Mouse (Mus musculus) kidney, adult 2 months (tissue): ENCODE results near the gene Bcl2l1. TPM values are rescaled to one million over a fixed set of nuclear protein-coding genes. Genes with fewer than 3 reads are reported as not detected.

Source experiments
- DNase-seq: peaks from one replicate; pipeline ENCODE4 v3.0.0; 2021
- H3K27ac ChIP-seq: fragments of 200-500 bp; 2 replicates; pipeline ENCODE4 v1.5.1; 2012; ENCODE audit warnings: low read depth, low read length, control low read depth, inconsistent platforms; ENCODE audit not compliant: insufficient read depth
- H3K27me3 ChIP-seq: fragments of 200-500 bp; replicated peaks from 2 replicates; pipeline ENCODE4 v1.6.1; 2012; ENCODE audit warnings: mild to moderate bottlenecking, moderate library complexity, low read length, inconsistent platforms; ENCODE audit not compliant: control insufficient read depth, insufficient read depth
- H3K36me3 ChIP-seq: fragments of 200-500 bp; 2 replicates; pipeline ENCODE4 v1.6.1; 2012; ENCODE audit warnings: mild to moderate bottlenecking, moderate library complexity, low read length, inconsistent platforms; ENCODE audit not compliant: control insufficient read depth, insufficient read depth
- H3K4me1 ChIP-seq: fragments of 200-500 bp; 2 replicates; pipeline ENCODE4 v1.6.1; 2011; ENCODE audit warnings: low read length; ENCODE audit not compliant: control insufficient read depth, insufficient read depth
- H3K4me3 ChIP-seq: fragments of 200-500 bp; 2 replicates; pipeline ENCODE4 v1.5.1; 2011; ENCODE audit warnings: mild to moderate bottlenecking, low read depth, low read length, control low read depth; ENCODE audit not compliant: insufficient read depth
- CTCF ChIP-seq: fragments of 200-500 bp; conservative IDR thresholded peaks from 2 replicates; pipeline ENCODE4 v1.5.1; 2011; ENCODE audit warnings: low read depth, mild to moderate bottlenecking, control low read depth, low read length, moderate library complexity, mixed read lengths; ENCODE audit not compliant: insufficient read depth, insufficient read length
- POLR2A ChIP-seq: fragments of 200-500 bp; IDR thresholded peaks from one replicate; pipeline ENCODE4 v1.6.1; 2011; ENCODE audit warnings: low read depth, low read length, control low read depth
- WGBS: fragments of 180-500 bp; shearing (Covaris S2); methylation state at CpG from one replicate; pipeline ENCODE4 v1.1.7; 2018; 5-methylcytosine and 5-hydroxymethylcytosine counted together
- polyA plus RNA-seq: library from polyadenylated mRNA; depleted of rRNA; stranded (reverse); fragments of >200 nt; gene quantifications from 2 replicates; pipeline ENCODE4 v1.2.3, GENCODE M21; 2012

Bcl2l1 gene
- polyA plus RNA-seq, 1 experiment = 126 TPM

DNA sequence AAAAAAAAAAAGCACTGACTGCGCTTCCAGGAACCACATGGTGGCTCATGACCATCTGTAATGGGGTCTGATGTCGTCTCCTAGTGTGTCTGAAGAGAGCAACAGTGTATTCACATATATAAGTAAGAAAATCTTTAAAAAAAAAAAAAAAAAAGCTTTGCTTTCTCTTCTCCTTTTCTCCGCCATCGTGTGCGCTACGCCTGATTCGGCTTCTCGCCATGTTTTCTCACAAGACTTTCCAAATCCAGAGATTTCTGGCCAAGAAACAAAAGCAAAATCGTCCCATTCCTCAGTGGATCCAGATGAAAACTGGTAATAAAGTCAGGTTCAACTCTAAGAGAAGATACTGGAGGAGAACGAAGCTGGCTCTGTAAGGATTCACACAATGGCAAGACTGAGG, 29.2 kb downstream of the Bcl2l1 start:
- Histone ChIP-seq H3K4me1 (peaks cover 48% of the 10 kb centered on the region), H3K27ac (no peak overlapping the region), H3K36me3 (no peaks in the 10 kb centered on the region), H3K27me3 (no peaks in the 10 kb centered on the region), H3K4me3 (no peak overlapping the region)
- TF ChIP-seq CTCF = no peak
- no peak for TF ChIP-seq POLR2A
- peak; percentile 47 for DNase-seq
- 87% methylated on average over 10 of the region's 10 CpGs for WGBS

- no peaks in the 10 kb centered on the region; the same call in 1 of the 2 replicates for H3K36me3 ChIP-seq
- no peaks in the 10 kb centered on the region for H3K27me3 ChIP-seq
- peaks cover 35% of the 10 kb centered on the region for H3K4me1 ChIP-seq
- H3K27ac ChIP-seq = no peak overlapping the region
- H3K4me3 ChIP-seq = no peak overlapping the region
- DNase-seq = no peak
- no peak for TF ChIP-seq CTCF
- TF ChIP-seq POLR2A = no peak
Measured at GRCm38 (mm10) chr2:152800762-152801113, 30.8 kb downstream of the Bcl2l1 start.

DNA sequence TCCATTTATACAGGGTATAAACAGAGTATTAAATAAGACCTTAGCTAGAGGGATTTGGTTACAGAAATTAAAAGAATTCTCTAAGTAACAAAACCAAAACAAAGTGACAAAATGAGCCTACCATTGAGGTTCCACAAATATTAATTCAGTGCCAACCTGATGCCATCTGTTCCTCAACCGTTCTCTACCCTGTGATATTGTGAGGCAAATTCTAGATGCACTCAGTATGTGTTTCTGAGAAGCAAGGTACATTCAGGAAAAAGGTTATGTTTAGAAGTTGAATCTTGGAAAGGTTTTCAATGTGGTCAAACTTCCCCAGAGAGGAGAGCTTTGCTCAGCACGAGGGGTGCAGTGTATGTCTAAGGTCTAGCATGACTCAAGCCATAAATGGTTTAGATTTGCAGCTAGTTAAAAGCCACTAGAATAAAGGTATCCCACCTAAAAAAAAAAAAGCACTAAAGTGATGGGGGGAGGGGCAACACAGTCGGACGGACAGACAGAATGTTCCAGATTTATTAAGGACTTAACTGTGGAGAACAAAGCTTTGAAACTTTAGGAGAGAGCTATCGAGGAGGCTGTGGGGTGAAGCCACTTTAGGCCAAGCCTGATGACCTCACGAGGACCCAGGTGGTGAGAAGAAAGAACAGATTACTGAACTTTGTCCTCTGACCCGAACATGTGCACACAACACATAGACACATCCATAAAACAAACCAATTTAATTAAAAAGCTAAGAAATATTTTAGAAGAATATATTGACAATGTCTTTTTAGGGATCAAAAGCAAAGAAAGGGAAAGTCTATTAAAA, 31.4 kb downstream of the Bcl2l1 start:
- Histone ChIP-seq H3K27me3 (no peaks in the 10 kb centered on the region), H3K4me1 (peaks cover 31% of the 10 kb centered on the region), H3K27ac (no peak overlapping the region), H3K36me3 (no peaks in the 10 kb centered on the region; the same call in 1 of the 2 replicates), H3K4me3 (no peak overlapping the region)
- WGBS = 33% methylated on average over 7 of the region's 7 CpGs
- TF ChIP-seq POLR2A = no peak
- TF ChIP-seq CTCF = no peak
- peak; percentile 51 for DNase-seq

GRCm38 (mm10) chr2:152797589-152797988, 33.9 kb downstream of the Bcl2l1 start:
- Histone ChIP-seq H3K27me3 (no peaks in the 10 kb centered on the region), H3K4me3 (no peak overlapping the region), H3K27ac (no peak overlapping the region), H3K36me3 (no peaks in the 10 kb centered on the region; the same call in 1 of the 2 replicates), H3K4me1 (peaks cover 32% of the 10 kb centered on the region)
- TF ChIP-seq CTCF (no peak), POLR2A (no peak)
- DNase-seq = no peak
- 85% methylated on average over 1 of the region's 1 CpGs for WGBS

DNA sequence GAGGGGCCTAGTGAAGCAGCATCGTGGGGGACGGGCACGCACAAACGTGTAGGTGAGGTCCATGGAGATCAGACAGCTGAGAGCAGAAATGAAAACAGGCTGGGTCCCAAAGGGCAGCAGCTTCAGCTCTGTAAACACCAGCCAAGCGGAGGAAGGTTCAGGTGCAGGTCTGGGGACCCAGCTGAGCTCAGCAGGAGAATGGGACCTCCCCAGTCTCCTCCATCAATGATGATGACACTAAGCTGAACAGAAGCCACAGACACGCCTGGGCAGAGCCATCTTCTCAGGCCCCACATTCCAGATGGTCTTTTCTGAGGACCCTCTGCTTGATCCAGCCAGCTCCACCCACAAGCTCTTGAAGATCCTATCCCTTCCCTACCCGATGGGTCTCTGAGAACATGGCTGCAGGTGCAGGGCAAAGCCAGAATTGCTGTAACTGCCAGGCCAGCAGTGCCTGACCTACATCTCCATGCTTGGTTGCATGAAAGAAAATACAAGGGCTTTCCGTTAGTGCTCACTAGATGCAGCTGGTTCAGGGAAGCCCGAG, 37.2 kb downstream of the Bcl2l1 start:
- TF ChIP-seq CTCF = no peak
- no peak for TF ChIP-seq POLR2A
- H3K4me1 ChIP-seq = peaks cover 54% of the 10 kb centered on the region
- DNase-seq = peak; percentile 61
- no peaks in the 10 kb centered on the region; the same call in 1 of the 2 replicates for H3K36me3 ChIP-seq
- H3K27ac ChIP-seq = peak overlapping the region; percentile 18
- WGBS = 43% methylated on average over 9 of the region's 9 CpGs
- no peak overlapping the region for H3K4me3 ChIP-seq
- H3K27me3 ChIP-seq = no peaks in the 10 kb centered on the region

DNA sequence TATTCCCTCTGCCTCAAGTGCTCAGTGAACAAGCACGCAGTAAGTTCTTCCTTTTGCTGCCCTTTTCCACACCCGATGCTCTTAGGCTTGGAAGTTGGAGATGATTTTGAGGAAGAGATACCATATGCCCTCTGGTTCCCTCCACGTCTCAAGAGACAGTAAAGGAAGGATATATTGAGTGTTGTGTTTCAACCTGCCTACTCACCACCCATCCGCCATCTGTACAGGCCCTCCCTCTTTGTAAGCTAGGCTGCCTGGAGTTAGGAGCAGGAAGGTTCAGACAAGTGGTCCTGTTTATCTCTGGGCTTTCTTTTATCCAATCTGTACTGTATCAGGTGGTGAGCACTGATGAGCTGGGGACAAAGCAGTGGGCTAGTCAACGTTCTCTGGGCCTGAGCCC, 38.1 kb downstream of the Bcl2l1 start:
- Histone ChIP-seq H3K4me3 (no peak overlapping the region), H3K27me3 (no peaks in the 10 kb centered on the region), H3K36me3 (no peaks in the 10 kb centered on the region; the same call in 1 of the 2 replicates), H3K4me1 (peaks cover 62% of the 10 kb centered on the region), H3K27ac (peak overlapping the region; percentile 67)
- TF ChIP-seq CTCF = no peak
- no peak for TF ChIP-seq POLR2A
- no peak for DNase-seq
- WGBS = 77% methylated on average over 5 of the region's 5 CpGs

DNA sequence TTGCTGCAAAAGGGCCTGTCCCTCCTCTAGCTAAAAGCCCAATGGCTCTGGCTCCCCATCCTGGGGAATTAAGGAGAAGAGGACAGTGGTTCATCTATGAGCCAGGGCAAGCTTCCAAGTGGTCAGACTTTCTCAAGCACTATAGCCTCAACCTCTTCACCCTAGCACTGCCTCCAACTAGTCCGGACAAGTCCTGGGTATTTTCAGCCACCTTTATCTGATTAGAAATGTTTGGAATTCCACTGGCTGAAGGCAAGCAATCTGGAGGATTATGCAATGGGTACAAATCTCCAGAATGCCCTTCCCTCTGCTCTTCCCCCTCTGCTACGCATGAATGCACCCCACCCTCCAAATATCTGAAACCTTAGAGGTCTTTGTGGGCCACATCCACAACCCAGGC, 39.1 kb downstream of the Bcl2l1 start:
- 5% methylated on average over 2 of the region's 2 CpGs for WGBS
- Histone ChIP-seq H3K36me3 (no peaks in the 10 kb centered on the region; the same call in 1 of the 2 replicates), H3K27ac (peak overlapping the region; percentile 67), H3K27me3 (no peaks in the 10 kb centered on the region), H3K4me1 (peaks cover 70% of the 10 kb centered on the region), H3K4me3 (no peak overlapping the region)
- TF ChIP-seq CTCF (no peak), POLR2A (no peak)
- peak; percentile 83 for DNase-seq
